Mouse (Mus musculus) cerebellum, adult 8-10 months (tissue): ENCODE measurements around the gene Epha8.
A peak's percentile ranks its signal among the peaks of the same experiment; 100 is the strongest.

Experiments
- DNase-seq: peaks from one replicate; pipeline ENCODE4 v3.0.0; 2022

The Epha8 gene

DNA sequence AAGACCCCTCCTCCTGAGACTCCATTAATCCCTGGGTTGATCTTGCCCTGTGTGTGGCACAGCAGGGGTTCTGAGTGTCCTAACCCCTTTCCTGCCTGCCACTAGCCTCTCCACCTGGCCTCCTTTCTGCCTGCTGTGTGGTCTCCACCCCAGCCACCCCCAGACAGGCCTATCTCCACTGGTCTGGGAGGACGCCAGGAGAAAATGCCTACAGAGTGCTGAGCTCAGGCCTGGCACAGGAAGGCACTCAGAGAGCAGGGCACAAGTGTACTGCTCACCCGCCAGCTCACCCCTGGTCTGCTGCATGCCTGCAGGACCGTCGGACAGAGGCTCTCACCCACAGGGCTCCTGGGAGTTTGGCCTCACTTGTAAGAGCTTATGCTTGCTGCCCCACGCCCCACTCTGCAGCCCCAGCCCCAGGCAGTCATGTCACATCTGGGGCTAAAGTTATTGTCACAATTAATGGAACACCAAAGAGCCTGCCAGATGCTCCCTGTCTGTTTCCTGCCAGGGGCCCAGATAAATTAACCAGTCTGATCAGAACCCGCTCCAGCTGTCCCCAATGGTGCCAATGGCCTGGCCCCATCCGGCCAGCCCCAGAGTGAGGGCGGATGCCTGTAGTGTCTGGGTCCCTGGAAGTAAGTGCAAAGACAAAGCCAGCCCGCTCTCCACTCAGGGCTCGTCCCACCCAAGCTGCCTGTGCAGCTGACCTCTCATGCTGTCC, 7.2 kb downstream of the Epha8 start:
- peak; percentile 64 for DNase-seq

DNA sequence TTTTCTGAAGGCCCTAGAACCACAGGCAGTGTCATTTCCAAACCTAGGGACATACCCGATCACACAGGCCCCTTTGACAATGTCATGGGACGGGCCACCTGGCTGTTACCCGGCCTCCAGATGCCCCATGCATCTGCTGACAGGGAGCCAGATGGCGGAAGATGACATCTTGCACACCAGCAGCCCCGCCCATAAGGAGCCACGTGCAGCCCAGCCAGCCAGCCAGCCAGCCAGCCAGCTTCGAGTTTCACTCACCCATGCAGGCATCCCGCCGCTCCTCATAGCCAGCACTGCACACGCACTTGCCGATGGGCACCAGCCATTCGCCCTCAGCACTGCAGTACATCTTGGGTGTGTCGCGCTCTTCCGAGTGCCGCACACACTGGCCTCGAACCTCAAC, 11.2 kb downstream of the Epha8 start:
- DNase-seq = no peak

DNA sequence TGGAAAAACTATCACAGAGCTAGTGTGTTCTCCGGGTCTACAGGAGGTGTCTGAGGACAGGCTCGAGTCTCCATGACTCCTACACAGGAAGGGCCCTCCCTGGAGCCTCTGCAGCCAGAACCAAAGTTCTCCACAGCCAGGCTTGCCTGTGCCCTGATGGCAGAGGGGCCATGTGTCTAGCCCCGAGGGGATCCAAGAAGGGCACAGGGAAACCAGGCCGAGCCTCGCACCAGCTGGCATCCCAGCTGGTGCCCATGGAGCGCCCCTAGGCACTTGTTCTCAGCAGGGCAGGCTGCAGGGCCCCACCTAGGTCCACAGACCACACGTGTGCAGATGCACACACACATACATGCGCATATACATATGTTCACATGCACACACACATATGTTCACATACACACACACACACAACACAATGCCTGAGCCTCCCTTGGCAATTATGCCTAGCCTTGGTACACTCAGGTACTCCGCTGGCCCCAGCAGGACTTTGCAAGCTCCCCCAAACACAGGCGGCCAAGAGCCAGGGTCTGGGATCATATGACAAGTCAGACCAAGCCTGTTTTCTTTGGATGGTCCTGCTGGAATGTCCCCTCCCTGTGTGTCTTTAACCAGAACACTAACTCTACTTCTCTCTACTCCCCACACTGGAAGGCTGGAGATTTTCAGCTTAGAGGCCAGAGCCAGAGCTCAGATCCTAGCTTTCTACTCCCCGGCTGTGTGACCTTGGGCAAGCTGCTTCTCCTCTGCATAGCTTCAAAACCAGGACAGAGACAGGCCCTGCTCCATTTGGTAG, 11.9 kb downstream of the Epha8 start:
- no peak for DNase-seq

DNA sequence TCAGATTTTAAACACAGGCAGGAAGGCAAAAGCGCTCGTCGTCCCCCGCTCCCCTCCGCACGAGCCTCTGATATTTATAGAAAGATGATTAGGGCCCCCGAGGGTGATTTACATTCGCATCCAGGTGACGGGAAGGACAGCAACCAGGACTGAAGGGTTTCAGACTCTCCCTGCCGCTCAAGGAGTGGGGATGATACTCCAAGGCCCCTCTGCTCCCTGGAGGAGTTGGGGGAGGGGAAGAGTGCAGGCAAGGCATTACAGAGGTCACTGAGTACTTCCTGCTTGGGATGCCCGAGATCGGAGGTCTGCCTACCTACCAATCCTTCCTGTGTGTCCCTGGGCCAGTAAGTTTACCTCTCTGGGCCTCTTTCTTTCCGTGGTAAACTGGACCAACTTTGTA, 13.4 kb downstream of the Epha8 start:
- DNase-seq = no peak

DNA sequence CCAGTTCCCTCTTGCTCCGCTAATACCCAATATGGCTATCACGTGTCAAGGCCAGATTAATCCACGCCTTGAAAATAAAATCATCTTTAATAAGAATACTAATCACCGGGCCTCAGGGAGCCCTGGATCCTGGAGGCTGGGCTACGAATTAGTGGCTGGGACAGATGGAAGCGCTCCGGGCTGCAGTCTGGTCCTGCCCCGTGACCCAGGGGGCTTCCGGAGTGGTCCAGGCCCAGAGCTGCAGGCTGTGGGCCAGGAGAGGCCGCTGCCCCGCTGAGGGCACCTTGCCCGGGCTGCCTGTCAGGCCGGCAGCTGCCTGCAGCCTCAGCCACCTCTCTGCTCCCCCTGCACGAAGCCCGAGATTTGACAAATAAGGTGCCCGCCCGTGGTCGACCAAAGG, 13.9 kb downstream of the Epha8 start:
- DNase-seq = peak; percentile 72

DNA sequence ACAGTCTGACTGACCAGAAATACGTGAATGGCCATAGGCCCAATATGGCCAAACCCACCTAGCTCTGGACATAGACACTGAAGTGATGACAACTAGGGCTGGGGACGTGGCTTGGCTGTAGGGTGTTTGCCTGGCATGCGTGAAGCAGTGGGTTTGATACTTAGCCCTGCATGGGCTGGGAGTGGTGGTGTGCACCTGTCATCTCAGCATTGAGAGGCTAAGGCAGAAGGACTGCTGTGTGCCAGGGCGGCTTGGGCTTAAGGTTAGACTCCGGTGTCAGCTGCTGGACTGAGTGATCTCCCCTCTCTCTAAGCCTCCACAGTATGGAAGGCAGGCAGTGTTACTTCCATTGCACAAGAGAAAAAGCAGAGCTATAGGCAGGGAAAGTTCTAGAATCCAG, 18.7 kb downstream of the Epha8 start:
- DNase-seq = no peak

DNA sequence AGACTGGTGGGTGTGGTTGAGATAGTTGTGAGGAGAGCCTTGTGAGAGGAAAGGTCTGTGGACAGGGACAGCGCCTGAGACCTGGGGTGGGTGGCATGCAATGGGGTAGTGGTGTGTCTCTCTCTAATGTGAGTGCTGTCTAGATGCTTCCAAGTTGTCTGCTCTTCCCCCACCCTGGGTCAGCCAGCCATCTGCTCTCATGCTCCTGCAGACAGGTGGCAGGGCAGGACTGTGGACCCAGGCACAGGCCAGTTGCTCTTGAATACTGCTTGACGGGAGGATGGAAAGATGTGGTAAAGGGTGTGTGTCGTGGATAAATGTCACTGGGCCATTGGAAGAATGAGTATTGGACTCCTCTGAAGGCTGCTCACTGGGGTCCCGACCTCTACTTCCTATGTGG, 19.3 kb downstream of the Epha8 start:
- DNase-seq = no peak

DNA sequence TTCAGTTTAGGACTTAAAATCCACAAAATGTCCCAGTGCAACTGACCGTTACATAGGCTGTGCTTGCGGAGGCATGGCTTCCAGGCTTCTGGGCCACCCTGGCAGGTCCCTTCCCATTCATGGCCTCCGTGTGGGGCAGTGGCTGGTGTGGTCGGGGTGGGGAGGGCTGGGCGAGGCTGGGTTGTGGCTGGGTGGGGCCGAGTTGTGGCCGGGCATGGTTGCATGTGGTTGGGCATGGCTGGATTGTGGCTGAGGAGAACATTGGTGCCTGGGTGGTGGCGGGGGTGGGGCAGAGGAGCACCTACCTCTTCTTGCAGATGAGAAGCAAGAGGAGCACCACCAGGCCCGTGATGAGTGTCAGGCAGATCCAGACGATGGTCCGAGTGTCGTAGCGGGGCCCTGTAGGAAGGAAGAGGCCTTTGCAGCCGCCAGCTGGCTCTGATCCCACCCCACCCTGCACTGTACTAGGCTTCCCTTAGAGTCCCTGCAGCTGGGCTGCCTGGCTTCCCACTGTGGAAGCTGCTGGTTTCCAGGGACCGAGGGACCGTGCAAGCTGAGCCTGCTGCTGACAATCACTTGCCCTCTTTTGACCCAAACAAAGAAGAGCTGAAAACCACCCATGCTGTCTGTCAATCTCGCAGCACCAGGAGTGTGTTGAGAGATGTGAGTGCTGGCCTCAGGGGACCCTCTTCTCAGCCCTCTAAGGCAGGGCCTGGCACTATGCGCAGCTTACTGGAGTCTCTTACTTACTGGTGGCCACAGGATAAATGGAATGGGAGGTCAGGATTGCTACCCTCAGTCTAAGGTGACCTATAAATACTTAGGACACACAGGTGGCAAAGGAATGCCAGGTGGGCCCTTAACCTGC, 21.6 kb downstream of the Epha8 start:
- DNase-seq = peak; percentile 3

DNA sequence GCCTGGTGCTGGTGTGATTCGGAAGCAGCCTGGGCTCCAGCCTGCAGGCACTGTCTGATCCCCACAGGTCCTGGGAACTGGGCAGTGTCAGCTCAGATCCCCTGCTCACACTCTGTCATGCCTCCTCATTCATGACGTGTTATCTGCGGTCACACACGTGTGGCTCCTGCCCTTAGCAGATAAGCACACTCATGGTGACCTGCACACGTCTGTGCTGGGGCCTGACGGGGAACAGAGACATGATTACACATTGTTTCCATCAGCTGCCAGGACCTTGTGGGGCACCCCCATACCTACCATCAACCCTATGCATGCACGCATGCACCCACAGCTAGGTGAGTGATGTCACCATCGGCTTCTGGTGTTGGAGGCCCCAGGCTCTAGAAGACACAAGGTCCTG, 26.1 kb downstream of the Epha8 start:
- DNase-seq = no peak

DNA sequence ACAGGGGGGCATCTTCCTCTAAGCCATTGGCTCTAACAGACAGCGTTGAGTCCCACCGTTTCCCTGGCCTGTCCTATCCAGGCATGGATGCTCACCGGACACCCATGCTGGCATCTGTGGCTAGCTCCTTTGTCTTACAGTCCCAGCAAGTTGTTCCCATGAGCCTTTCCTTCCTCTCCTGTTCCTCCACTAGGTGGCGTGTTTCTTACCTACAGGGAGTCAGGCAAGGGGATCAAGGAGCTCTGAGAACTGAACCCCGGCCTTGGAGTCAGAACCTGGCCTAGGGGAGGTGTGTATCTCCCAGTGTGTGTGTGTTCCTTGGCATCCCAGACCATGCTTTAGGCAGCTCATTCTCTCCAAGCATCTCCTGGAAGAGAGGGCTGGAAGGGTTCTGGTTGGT, 27.7 kb downstream of the Epha8 start:
- DNase-seq = no peak

DNA sequence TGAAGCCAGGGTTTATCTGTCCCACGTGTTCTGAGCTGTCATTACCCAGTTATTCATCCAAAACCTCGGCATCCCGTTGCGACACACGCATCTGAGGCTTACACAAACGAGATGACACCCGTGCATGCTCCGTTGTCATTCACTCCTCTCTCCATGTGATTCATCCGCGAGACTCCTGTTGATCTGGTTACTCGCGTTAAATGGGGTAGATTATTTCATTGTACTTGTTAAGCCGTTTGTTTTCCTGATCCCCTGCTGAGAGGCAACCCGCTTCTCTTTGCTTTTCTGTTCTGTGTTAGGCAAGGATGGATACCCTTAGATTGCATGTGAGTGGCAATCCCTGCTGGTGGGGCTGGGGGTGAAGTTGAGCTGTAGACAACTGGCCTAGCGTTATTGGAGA, 30.8 kb downstream of the Epha8 start:
- no peak for DNase-seq

DNA sequence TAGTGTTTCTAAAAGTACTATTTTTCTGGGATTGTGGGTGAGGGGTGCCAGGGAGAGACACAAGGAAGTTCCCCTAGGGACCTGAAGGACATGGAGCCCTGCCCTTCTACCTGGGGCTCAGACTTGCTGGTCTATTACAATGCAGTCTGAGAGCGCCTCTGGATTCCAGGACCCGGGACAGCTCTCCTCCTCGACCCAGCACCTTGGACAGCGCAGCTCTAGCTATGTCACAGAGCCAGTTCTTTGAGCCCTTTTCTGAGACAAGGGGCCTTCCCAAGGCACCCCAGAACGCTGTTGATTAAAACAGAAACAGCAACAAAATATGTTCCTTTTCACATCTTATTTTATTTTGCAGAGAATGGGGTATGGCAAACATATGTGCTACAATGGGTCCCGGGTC, 32.1 kb downstream of the Epha8 start:
- DNase-seq = no peak

DNA sequence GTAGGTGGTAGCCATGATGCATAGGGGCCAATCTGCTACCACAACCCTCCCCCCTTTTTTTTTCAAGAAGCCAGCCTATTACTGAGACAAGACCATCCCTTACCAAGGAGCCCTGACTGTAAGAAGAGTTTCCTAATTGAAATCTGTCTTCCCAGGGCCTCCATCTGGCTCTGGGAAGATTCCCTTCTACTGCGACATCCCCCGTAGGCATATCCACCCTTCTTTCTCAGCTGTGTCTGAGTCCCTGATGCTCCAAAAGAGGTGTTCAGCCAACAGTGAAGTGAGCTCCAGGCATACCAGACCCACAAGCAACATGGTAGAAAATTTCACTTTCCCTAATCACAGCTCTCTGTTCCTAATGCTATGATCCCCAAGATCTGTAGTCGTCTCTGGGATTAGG, 37.1 kb downstream of the Epha8 start:
- no peak for DNase-seq

DNA sequence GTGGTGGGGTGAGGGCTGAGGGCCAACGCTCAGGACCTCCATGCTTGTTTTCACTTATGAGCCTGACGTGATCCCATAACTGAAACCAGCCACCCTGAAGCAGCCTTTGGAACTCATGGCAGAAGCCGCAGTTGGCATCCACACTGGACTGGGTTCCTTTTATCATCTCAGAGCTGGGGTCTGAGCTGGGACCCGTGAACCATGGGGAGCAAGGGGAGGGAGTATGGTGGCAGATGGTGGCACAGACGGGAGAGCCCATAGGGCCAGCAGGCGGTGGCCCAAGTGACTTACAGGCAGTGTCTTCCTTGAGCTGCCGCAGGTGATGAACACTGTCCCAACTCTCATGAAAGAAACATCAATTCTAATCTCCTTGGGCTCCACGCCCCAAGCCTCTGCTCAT, 37.8 kb downstream of the Epha8 start:
- no peak for DNase-seq

DNA sequence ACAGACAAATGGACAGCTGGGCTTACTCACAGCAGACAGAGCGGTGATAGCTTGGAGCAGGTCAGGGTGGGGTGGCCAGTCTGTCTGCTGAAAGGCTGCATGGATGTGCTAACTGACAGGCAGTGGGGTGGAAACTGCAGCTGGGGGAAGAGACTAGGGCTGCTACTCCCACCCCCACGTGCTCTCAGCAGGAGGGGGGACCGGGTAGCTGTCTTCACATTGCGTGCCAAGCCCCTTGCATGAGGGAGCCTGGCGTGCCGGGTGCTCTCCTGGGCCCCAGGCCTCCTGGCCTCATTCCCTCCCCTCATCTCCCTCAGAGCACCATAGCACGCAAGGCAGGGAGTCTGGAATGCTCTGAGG, 39.5 kb downstream of the Epha8 start:
- DNase-seq = no peak

DNA sequence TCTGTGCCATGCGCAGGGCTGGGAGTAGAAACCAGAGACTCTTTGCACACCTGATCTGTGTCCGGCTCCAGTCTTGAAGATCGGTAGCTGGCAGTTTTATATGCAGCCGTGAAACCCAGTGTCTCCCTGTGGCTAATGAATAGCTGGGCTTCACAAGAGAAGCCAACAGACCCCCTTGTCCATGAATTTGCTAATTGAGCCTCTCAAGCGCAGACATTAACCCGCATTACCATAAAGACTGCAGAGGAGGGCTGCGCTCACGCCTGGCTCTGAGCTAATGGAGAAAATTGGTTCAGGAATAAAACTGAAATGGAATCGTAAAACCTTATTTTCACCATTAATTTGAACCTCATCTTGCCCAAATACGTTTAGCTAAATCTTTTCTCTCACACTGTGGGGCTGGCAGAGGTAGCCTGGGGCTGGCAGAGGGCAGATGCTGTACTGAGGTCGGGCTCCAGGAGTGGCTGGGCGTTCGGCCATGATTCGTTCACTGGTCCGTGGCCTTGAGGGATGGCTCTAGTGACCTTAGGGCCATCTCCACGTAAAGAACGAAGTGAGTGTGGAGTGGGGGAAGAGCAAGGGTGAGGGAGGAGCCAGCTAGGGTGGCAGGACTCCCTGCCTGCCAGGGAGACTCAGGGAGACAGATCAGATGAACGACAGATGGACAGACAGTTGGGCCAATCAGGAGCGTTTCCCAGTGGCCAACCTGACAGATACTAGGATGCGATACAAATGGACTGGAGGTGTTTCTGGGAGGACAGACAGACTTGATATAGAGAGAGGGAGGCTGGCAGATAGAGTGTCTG, 40.1 kb downstream of the Epha8 start:
- DNase-seq = peak; percentile 38

DNA sequence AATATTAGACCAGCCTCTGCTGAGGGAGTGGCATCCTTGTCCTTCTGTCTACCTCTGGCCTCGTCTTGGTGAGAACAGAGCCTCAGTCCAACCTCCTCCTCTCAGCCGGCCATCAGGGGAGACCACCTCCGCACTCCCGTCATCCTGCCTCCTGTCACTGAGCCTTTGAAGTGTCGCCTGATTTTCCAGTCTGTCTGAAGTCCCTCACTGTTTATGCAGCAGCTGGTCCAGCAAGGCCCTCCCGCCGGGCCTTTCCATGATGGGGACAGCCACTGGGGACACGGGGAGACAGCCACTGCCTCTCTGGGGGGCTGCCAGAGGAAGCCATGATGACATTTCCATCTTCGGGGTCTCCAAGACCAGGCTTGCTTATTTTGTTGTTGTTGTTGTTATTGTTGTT, 43.8 kb downstream of the Epha8 start:
- DNase-seq = no peak

DNA sequence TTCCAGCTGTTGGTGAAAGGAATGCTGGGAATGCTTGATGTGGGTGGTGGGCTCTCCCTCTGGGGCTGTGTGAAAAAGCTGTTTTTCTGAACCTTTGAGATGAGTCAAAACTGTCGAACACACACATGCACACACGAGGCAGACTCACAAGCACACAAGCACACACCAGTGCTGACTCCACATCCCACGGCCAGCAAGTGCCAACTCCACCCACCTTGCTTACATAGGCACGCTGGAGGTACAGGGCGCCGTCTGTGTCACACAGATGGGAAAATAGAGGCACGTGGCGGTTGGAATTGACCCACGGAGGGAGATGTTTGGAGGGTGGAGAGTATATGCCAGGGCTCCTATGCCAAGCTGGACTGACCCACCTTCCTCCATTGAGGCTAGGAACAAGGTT, 44.8 kb downstream of the Epha8 start:
- DNase-seq = no peak

DNA sequence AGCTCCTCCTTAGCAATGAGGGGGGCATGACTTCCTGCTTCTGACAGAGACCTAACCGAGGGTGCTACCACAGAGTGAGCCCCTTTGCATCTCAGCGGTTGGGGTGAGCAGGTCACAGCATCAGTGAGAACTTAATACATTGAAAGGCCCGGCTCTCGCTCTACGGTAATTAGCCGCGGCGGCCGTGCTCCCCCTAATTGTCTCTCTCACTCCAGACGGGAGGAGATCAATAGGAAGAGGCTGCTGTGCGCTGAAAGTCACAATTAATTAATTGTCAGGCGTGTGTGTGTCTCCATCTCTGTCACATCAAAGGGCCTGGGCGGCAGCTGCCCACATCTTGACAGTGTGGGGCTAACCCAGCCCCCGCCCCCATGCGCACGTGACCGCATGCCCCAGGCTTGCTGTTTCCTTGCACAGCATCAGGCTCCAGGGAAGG, 45.4 kb downstream of the Epha8 start:
- DNase-seq = no peak

DNA sequence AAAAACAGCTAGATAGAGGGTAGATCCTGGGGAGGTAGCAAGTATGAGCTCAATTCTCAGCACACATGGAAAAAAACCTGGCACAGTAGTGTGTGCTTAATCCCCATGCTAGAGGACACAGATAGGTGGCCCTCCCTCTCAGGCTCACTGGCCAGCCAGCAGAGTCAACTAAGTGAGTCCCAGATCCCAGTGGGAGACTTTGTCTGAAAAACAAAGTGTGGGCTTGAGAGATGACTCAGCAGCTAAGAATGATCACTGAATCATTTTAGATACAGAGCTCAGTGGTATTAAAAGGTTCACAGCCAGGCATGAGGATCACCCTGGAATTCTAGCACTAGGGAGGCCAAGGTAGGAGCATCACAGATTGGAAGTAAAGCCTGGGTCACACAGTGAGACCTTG, 48.8 kb downstream of the Epha8 start:
- DNase-seq = no peak

DNA sequence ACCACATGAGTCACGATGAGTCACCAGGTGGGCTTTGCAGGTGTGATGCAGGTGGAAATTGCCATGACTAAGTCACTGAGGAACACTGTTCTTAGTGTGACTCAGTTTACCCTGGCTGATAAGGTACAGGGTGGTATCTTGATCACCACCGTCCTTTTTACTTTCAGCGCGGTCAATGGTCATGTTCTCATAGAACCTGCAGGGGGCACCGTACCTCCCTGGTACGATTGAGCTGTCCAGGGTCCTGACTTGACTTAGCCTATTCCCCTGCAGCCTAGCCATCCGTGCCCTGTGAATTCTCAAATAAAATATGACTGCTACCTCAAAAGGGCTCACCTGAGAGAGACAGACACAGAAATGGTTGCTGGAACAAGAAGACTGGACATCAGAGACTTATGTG, 49.6 kb downstream of the Epha8 start:
- no peak for DNase-seq

DNA sequence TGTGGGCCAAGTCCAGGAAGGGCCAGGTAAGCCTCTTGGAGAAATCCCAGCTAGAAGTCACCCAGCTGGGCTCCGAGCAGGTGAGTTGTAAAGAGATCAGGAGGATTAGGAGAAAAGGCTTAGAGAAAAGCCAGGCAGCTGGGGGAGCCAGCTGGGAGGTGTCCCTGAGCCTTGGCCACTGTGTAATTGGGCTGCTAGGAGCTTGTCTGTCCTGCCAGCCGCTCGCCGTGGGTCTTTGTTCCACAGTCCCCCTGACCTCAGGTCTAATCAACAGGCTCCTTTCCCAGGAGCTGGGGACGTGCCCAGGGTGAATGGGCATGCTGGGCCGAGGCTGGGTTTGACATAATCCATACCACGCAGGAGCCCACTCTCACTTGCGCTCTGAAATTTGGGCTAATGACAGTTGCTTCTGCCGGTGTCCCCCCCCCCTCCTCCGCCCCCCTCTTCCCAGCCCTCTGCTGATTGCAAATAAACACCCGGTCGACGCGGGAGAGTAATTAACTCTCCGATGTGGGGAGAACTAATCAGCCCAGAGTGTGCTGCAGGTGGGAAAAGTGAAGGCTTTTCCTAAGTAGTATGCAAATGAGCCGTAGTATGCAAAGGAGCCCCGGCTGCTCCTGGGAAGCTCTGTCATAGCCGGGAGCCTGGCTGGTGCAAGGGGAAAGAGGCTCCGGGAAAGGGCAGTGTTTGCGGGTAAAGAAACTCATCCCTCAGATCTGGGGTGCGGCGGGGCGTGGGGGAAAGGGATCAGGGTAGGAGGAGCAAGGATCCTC, 51.7 kb downstream of the Epha8 start:
- no peak for DNase-seq
